In the genomic region with DNA sequence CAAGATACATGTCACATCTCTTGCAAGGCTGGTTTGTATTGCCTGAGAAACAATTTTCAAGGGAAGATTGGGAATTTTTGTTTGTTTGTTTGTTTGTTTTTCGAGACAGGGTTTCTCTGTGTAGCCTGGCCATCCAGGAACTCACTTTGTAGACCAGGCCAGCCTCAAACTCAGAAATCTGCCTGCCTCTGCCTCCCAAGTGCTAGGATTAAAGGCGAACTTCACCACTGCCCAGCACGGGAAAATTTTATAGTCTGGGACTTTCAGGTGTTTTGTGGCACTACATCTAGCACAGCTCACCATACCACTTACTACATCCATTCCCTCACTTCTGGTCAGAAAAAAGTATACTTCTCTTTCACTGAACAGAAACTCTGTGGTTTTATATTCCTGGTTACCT, we compare ENCODE assay signal across 19 mouse cellular contexts. TPM values are rescaled to one million over a fixed set of nuclear protein-coding genes. Genes with fewer than 3 reads are reported as not detected.
"Had no signal": no experiment of that assay in that cellular context is flagged by ENCODE, and none has a peak within 500 bp of the region (broad histone marks: within the 10 kb centered on the region; RNA-seq: fewer than 3 reads in every experiment).

No protein-coding gene starts in this region.

RNA-seq across cellular contexts. Expression of a gene that starts 5.1 kb away (rescaled TPM):
- polyA plus RNA-seq: heart, embryonic 14.5 days; heart, embryonic 15.5 days; heart, embryonic 16.5 days; hindbrain, embryonic 10.5 days; hindbrain, embryonic 12.5 days; hindbrain, embryonic 13.5 days; hindbrain, embryonic 14.5 days; hindbrain, embryonic 16.5 days; intestine, embryonic 14.5 days; intestine, embryonic 15.5 days; intestine, embryonic 16.5 days; intestine, postnatal 0 days; kidney, adult 2 months; kidney, embryonic 15.5 days; kidney, embryonic 16.5 days; large intestine, adult 2 months had no signal

RNA-seq across cellular contexts. Expression of a gene that starts 50.6 kb away (rescaled TPM):
- polyA plus RNA-seq: heart, embryonic 13.5 days; heart, embryonic 14.5 days; heart, embryonic 15.5 days; heart, postnatal 0 days; hindbrain, embryonic 10.5 days; hindbrain, embryonic 11.5 days; hindbrain, embryonic 12.5 days; kidney, adult 2 months; large intestine, adult 2 months had no signal
